Mouse (Mus musculus) erythroblast, embryonic 14.5 days (primary cell): Measurements from ENCODE around the gene Gm5129. TPM values are rescaled to one million over a fixed set of nuclear protein-coding genes. Genes with fewer than 3 reads are reported as not detected.

ENCODE experiments used
- H3K27me3 ChIP-seq: 2 replicates; pipeline ENCODE4 v1.6.1; 2012; ENCODE audit warnings: inconsistent platforms; ENCODE audit not compliant: control insufficient read depth
- H3K36me3 ChIP-seq: 2 replicates; pipeline ENCODE4 v1.6.1; 2012; ENCODE audit warnings: mild to moderate bottlenecking, inconsistent platforms; ENCODE audit not compliant: control insufficient read depth
- H3K4me1 ChIP-seq: 2 replicates; pipeline ENCODE4 v1.6.1; 2012; ENCODE audit warnings: inconsistent platforms; ENCODE audit not compliant: control insufficient read depth
- H3K4me3 ChIP-seq: replicated peaks from 2 replicates; pipeline ENCODE3; 2012; ENCODE audit warnings: moderate library complexity, mild to moderate bottlenecking, inconsistent platforms
- H3K9me3 ChIP-seq: 2 replicates; pipeline ENCODE4 v1.6.1; 2012; ENCODE audit warnings: low read length, inconsistent platforms, mixed read lengths; ENCODE audit not compliant: control insufficient read depth
- GATA1 ChIP-seq: IDR thresholded peaks from 2 replicates; pipeline ENCODE4 v1.6.1; 2012; ENCODE audit warnings: low read length, inconsistent platforms, mixed read lengths
- TAL1 ChIP-seq: IDR thresholded peaks from 3 replicates; pipeline ENCODE4 v1.6.1; 2012; ENCODE audit warnings: low read length, inconsistent platforms, mixed read lengths
- polyA plus RNA-seq: library from polyadenylated mRNA; stranded (reverse); fragments of >175 nt; gene quantifications from 2 replicates; pipeline ENCODE4 v1.2.3, GENCODE M21; 2012

The Gm5129 gene
- polyA plus RNA-seq, 1 experiment = not detected

- peaks cover 2% of the 10 kb centered on the region; the same call in 1 of the 2 replicates for H3K4me1 ChIP-seq
- H3K9me3 ChIP-seq = no peaks in the 10 kb centered on the region
- no peak for TF ChIP-seq GATA1
- TF ChIP-seq TAL1 = no peak
- H3K27me3 ChIP-seq = no peaks in the 10 kb centered on the region; the same call in 1 of the 2 replicates
- no peaks in the 10 kb centered on the region for H3K36me3 ChIP-seq
- H3K4me3 ChIP-seq = no peak overlapping the region
Observed at GRCm38 (mm10) chr5:29699520-29700202, 36.1 kb downstream of the Gm5129 start.

- Histone ChIP-seq H3K9me3 (no peaks in the 10 kb centered on the region), H3K4me1 (peaks cover 2% of the 10 kb centered on the region; the same call in 1 of the 2 replicates), H3K27me3 (peaks cover 2% of the 10 kb centered on the region; the same call in 1 of the 2 replicates), H3K36me3 (no peaks in the 10 kb centered on the region), H3K4me3 (no peak overlapping the region)
- TF ChIP-seq TAL1 (no peak), GATA1 (no peak)
Observed at GRCm38 (mm10) chr5:29698493-29698892, 37.2 kb downstream of the Gm5129 start.

GRCm38 (mm10) chr5:29688352-29688751, 47.4 kb downstream of the Gm5129 start:
- Histone ChIP-seq H3K4me3 (no peak overlapping the region), H3K9me3 (no peaks in the 10 kb centered on the region), H3K4me1 (no peaks in the 10 kb centered on the region), H3K27me3 (no peaks in the 10 kb centered on the region), H3K36me3 (no peaks in the 10 kb centered on the region)
- TF ChIP-seq GATA1 (no peak), TAL1 (no peak)

GRCm38 (mm10) chr5:29687671-29688070, 48.1 kb downstream of the Gm5129 start:
- TF ChIP-seq GATA1 (no peak), TAL1 (no peak)
- H3K27me3 ChIP-seq = no peaks in the 10 kb centered on the region
- H3K4me3 ChIP-seq = no peak overlapping the region
- no peaks in the 10 kb centered on the region for H3K36me3 ChIP-seq
- H3K9me3 ChIP-seq = no peaks in the 10 kb centered on the region
- H3K4me1 ChIP-seq = no peaks in the 10 kb centered on the region

Other genes starting within 250 kb of the Gm5129 start
- gene Ube3c, start 166.7 kb downstream of the Gm5129 start, polyA plus RNA-seq = 0.22 and 0.25 TPM in 2 replicates
- gene Dnajb6, start 248 bp downstream of the Gm5129 start, polyA plus RNA-seq = 39.4 and 61.9 TPM in 2 replicates